Mouse (Mus musculus) layer of hippocampus, postnatal 25 days (tissue): ENCODE data around the gene Ccdc92b. TPM values are rescaled to one million over a fixed set of nuclear protein-coding genes. Genes with fewer than 3 reads are reported as not detected.

Experiments used
- DNase-seq, 2 experiments: peaks; one replicate each; pipeline ENCODE4 v3.0.0; 2022; ENCODE audit warnings: mixed read lengths in 2 of 2, low spot score in 1 of 2; ENCODE audit errors: extremely low spot score in 1 of 2
- total RNA-seq, 2 experiments: library from RNA; stranded (reverse); gene quantifications; 2 replicates each; pipeline ENCODE4 v1.2.3; 2021

Gene Ccdc92b
- total RNA-seq, 2 experiments from 2014 or later = 21.9 to 22.6 TPM

DNA sequence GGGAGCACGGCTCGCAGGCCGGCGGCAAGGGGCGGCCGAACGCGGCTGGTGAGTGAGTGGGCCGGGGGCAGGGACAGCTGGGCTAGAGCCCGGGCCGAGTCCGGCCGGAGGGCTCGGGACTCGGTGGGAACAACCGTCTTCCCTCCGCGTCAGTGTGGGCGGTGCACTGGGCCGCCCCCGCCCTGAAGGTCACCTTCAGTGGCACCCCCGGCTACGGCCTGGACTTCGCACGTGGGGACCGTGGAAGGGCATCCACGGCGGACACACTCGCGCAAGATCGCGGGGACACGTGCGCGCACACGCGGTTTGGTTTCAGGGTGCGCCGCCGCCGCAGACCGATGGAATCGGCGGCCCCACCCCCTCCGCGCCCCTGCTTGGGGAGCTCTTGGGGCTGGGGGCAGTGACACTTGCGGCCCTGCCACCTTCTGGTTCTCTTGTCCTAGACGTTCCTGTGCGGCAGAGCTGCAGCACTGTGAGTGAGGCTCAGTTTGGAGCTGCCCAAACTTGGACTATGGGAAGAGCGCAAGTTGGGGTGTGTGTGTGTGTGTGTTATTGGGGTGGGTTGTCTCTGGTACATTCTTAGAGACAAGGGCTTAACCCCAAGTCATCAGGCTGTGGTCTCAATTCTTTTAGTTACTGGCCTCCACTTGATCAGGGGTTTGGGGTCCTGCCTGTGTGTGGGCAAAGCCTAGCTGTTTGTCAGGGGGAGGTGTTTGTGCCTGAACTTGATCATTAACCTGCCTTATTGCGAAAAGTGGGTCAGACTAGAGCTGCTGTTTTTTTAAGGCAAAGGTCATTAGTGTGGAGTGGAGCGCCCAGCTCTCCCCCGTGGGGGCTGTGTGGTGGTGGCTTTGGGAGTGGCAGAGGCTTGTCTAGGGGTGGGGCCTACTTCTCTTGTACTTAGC, 30.5 kb downstream of the Ccdc92b start:
- DNase-seq = no peak

DNA sequence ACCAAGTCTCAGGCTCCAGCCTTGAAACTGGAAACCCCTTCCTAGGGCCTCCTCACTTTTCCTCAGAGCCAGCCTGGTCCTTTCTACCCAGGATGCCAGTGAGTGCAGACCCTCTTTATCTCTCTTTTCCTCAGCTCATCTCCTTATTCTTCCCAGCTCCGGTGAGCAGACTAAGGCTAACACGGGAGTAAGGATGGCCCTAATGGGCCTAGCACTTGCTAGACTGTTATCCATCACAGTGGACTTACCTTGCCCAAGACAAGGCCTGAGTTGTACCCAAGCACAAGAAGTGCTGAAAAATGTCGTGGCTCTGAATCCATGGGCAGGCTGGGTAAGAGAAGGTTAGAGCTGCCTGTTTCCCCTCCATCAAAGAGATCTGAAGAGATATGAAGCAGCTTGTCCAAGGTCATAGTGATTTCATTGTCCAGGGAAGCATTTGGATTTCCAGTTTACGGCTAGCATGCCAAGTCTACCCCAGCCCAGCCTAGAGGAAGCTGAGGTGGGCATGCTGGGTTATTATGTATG, 31.2 kb downstream of the Ccdc92b start:
- DNase-seq = no peak

DNA sequence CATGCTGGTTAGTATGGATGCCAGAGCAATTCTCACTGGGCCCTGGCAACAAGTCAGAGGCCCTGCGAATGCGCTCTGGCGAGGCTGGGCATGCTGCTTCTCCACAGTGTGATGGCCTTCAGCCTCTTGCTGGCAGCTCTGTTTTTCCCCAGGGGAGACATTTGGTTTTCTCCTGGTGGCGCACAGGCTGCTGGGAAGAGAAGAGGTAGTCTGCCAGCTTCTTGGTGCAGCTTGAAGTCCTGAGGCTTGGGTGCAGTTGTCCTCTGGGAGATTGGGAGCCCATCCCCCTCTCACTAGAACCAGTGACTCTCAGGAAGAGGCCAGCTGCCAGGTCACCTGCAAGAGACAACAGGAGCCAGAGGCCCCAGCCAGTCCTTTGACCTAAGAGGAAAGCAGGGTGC, 33.4 kb downstream of the Ccdc92b start:
- no peak for DNase-seq

DNA sequence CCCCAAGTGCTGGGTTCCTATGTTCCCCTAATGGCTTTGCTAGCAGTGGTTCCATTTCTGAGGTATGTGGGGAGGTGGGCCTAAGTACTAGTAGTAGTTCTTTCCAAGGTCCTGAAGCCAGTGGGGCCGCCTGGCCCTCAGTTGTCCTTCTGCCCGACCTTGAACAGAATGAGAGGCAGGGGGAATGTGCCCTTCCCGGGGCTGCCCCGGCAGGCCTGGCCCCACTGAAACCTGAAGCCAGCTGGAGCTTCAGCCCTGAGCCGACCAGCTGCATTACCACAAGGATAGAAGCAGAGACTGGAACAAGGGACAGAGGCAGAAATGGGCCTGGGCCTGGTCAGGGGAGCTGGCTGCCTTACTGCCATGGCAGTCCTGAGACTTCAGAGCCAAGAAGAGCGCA, 34.0 kb downstream of the Ccdc92b start:
- no peak for DNase-seq

DNA sequence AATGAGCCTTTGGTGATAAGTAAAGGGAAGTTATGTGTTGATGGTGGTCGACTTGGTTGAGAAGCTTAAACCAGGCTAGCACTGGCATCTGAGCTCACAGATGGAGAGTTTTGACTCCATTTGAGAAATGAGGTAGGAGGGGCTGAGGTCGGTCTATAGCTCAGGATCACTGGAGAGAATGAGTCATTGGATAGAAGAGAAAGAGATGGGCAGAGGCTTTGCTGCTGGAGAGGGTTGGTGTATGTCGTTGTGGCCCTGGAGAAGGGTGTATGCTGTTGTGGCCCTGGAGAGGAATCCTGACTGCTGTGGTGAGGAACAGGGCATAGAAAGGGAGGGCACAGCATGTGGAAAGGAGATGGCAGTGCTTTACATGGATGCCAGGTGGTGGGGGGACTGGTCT, 36.5 kb downstream of the Ccdc92b start:
- no peak for DNase-seq

DNA sequence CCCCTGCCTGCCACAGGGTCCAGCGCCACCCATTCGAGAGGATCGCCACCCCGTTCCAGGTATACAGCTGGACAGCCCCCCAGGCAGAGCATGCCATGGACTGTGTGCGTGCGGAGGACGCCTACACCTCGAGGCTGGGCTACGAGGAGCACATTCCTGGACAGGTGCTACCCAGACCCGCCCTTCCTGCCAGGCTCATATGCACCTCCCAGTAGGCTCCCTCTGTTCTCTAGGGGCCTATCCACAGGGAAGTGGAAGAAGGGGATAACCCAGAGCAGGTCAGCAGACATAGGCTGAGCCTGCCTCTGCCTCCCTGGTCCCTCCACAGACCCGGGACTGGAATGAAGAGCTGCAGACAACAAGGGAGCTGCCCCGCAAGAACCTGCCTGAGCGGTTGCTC, 40.9 kb downstream of the Ccdc92b start:
- DNase-seq = no peak

DNA sequence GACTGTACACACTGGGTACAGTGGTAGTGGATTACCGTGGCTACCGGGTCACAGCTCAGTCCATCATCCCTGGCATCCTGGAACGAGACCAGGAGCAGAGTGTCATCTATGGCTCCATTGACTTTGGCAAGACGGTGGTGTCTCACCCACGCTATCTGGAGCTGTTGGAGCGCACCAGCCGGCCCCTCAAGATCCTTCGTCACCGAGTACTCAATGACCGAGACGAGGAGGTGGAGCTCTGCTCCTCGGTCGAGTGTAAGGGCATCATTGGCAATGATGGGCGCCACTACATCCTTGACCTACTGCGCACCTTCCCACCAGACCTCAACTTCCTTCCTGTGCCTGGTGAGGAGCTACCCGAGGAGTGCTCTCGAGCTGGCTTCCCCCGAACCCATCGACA, 42.2 kb downstream of the Ccdc92b start:
- no peak for DNase-seq

DNA sequence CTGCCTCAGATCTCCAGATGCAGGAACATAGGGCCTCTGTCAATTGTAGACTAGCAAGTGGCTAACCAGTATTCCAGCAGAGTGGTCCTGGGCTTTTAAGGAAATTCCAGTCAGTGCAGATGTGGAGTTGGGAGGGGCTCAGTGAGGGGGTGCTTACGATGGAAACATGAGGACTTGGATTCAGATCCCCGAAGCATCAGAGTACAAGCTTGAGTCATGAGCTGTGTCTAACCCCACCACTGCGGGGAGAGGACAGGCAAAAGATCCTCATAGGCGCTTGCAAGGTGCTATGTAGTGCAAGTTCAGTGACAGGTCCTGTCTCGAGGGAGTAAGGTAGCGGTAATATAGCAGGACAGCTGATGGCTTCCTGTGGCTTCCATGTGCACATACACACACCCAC, 42.8 kb downstream of the Ccdc92b start:
- no peak for DNase-seq

DNA sequence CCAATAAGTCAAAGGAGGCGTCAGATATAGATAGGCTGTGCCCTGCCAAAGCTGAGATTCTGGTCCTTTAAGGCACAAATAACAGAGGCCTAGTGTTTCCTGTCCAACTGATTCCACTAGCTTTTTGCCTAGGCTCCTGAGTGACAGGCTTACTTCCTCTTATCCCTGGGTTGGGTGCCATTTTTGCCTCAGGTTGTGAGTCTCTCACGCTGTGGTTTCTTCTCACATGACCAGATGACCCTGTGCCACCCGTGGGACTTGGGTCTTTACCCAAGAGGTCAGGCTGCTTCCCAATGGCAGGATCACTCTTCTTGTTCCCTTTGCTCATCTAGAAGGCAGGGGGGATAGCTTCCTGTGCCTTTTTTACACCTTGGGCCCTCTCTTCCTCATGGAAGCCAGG, 44.9 kb downstream of the Ccdc92b start:
- no peak for DNase-seq

DNA sequence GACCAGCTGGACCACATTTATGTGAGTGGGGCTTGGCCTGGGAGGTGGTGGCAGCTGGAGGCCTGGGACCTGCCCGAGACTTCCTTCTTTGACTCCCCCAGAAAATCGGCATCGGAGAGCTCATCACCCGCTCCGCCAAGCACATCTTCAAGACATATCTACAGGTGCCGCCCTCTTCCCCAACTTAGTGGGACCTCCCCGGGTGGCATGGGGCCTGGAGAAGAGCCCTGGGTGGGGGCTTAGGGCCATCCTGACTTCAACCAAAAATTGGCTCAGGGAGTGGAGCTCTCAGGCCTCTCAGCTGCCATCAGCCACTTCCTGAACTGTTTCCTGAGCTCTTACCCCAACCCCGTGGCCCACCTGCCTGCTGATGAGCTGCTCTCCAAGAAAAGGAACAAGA, 45.5 kb downstream of the Ccdc92b start:
- DNase-seq = no peak

DNA sequence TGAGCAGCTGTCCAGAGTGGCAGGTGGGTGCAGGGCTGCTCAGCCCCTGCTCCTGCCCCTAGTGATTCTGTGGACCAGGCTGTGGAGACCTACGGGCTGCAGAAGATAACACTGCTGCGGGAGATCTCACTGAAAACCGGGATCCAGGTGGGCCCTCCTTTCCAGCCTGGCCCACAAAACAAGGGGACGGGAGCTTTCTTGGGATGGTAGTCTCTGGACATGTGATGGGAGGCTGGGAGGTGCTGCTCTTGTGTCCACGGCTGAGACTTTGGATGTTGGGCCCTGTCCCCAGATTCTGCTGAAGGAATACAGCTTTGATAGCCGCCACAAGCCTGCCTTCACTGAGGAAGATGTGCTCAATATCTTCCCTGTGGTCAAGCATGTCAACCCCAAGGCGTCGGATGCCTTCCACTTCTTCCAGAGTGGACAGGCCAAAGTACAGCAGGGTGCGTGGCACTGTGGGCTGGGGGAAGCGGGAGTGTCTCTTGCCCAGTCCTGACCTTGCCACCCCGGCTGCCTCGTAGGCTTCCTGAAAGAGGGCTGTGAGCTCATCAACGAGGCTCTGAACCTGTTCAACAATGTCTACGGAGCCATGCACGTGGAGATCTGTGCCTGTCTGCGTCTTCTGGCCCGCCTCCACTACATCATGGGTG, 46.4 kb downstream of the Ccdc92b start:
- no peak for DNase-seq

DNA sequence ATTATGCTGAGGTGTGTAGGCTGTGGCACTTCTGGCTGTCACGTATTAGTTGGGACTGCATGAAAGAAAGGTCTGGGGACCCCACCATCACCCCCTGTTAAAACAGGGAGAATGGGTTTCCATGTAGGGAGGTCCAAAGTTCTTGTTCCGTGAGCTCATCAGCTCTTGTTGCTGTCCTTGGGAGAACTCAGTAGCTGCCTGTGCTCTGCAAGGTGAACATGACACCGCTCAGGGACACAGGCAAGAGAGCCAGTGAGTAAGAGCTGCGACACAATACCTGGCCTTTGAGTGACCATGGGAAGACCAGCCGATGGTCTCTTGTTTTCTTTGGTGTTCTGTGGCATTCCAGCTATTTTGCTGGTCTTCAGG, 46.9 kb downstream of the Ccdc92b start:
- no peak for DNase-seq

DNA sequence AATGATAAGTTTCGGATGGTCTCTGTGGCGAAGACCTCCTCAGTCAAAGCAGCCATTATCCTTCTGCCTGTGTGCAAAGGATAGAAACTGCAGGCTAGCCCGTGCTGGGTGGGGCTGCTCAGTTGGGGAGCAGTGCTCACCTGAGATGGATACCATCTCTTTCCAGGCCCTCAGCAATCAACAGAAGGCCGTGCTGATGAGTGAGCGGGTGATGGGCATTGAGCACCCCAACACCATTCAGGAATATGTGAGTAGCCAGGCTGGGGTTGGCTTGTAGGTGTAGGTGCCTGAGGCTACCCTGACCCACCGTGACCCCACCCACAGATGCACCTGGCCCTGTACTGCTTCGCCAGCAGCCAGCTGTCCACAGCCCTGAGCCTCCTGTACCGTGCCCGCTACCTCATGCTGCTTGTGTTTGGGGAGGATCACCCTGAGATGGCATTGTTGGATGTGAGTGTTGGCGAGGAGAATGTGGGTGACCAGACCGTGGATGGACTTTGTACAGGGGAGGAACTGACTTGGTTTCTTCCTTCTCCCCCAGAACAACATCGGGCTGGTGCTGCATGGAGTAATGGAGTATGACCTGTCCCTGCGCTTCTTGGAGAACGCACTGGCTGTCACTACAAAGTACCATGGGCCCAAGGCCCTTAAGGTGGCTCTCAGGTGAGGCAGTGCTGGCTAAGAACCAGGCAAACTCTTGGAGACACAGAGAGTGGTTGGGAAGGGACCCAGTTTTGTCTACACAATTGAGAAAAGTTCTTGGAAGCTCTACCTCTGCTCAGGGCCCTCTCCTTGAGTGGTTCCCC, 47.6 kb downstream of the Ccdc92b start:
- no peak for DNase-seq

DNA sequence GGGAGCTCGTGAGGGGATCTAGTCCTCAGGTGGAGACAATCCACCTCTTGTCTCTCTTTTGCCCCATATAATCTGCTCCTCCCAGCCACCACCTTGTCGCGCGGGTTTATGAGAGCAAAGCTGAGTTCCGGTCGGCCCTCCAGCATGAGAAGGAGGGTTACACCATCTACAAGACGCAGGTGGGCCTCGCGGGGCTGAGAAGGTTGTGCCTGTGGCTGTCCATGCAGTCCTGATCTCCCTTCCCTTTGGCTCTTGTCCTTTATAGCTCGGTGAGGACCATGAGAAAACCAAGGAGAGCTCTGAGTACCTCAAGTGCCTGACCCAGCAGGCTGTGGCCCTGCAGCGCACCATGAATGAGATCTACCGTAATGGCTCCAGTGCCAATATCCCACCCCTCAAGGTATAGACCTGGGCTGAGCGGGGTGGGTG, 48.2 kb downstream of the Ccdc92b start:
- no peak for DNase-seq

DNA sequence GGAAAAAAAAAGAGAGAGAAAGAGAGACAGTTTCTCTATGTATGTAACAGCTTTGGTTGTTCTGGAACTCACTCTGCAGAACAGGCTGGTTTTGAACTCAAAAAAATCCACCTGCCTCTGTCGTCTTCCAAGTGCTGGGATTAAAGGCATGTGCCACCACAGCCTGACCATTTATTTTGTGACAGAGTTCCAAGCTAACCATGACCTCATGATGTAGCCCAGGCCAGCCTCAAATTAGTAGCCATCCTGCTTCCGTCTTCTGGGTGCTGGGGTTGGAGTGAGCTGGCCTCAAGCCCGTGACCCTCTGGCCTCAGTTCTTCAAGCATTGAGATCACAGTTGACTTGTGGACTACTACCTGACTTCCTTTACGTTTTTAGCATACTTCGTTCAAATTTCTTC, 49.1 kb downstream of the Ccdc92b start:
- DNase-seq = no peak

DNA sequence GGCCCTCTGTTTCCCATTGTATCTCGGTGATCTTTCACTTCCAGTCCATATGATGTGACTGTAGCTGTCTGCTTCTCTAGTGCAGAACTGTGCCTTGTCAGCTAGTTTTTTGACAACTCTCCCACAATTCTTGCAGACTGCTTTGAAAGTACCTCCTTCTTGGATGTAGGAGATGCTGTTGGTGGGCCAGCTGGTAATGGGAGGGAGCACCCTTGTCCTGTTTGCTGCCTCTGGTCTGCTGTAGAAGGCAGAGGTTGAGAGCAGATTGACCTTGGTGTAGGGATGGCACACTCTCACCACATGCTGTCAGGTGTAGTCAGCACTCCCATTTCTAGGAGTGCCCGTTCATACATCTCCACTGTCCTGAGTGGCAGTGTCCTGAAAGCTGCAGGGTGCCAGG, 49.6 kb downstream of the Ccdc92b start:
- no peak for DNase-seq

DNA sequence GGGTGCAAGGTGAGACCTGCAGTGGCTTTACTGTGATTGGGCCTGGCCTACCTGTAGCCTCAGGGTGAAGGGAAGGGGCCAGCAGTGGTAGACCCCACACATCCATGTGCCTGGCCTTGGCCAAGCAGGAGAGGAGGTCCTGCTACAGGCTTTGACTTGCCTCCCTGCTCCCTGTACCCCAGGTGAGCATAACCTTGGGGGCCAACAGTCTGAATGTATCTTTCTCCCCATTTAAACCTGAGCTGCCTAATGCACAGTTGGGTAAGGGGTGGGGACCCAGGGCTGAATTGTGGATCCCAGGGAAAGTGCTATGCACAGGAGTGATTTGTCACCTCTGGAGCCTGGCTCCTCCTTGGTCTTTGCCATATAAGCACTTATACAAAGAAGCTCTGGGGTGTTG, 50.7 kb downstream of the Ccdc92b start:
- no peak for DNase-seq

DNA sequence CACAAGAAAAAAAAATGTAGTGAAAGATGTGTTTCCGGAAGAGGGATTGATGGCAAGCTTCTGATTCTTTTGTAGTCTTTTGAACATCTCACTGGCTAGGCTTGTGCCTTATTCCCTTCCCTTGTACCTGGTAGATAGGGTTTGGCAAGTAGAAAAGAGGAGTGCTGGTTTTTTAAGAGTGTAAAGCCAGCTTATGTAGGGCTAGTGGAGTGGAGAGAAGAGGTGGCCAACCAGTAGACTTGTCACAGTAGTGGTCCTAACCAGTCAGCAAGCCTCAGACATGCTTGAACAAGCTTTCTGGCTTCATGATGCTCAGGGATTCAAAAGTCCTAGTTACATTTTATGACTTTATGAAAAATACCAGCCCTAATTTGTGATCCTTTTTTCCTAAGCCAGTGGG, 51.6 kb downstream of the Ccdc92b start:
- DNase-seq = no peak

DNA sequence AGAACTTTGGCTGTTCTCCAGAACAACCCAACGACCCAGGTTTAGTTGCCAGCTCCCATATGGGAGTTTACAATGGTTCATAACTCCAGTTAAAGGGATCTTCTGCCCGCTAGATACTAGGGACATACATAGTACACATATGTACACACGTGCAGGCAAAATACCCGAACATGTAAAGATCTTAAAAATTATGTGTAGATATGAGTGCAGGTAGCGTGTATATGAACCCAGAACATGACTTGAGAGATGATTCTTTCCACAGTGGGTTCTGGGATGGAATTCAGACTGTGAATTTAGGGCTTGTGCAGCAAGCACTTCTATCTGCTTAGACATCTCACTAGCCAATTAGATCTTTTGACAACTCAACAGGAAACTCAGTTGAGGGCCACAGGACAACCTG, 52.4 kb downstream of the Ccdc92b start:
- DNase-seq = no peak

DNA sequence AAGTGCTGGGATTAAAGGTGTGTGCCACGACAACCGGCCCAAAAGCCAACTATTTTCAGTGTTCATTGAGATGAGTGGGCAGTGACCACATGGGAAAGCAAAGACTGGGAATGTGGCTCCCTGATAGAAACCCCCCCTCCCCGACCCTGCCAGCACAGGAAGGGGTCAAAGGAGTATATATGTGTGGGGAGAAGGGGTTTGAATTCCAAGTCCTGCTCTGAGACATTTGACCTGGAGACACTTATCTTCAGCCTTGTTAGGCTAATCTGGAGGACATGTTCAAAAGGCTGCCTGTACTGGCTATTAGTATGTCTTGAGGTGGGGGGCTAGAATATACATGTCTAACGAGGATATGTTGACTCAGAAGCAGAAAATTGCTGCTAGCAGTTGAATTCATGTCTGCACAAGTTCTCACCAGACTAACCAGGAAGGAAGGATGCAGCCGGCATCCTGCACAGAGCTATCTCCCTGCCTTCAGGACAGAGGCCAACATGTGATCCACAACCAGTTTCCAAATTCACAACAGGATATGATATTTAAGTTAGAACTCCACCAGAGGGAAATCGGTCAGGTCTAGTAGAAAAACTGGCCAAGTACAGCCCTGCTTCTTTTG, 53.6 kb downstream of the Ccdc92b start:
- no peak for DNase-seq

DNA sequence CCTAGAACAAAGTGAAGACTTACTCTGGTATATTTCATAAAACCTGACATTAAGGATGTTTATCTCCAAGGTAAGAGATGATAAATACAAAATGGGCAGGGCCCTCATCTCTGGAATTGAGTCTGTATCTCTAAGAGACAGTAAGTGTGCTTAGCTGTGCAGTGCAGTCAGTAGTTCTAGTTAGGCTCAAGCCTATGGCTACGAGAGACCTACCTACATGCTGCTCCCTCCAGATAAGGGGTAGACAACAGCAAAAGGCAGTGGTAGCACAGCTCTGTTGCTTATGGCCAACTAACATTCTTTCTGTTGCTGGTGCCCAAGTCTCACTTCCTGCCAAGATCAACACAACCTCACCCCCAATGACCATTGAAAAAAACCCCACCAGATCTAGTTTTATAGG, 54.2 kb downstream of the Ccdc92b start:
- DNase-seq = no peak
